Mouse (Mus musculus): ENCODE data around the gene Rab4b.

Rab4b gene

DNA sequence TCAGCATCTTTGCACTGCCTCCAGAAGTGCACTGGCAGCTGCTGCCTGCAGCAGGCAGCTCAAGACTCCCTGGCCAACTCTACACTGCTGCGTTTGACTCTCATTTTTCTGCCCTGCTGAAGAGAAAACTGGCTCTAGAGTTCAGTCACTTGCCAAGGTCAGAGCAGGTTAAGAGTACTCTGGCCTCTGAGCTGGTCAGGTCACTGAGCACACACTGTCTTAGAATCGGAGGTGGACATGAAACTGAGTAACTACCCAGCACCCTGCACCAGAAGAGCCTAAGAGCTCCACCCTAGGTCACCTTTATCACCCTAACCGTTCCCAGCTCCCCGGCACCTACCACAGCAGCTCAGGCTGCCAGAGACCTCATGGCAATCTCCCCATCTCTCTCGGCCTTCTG lies 7.3 kb upstream of the Rab4b start:
- DNase-seq (ENCODE audit: low read depth in 1 of 2, low spot score in 2 of 2): no peak

DNA sequence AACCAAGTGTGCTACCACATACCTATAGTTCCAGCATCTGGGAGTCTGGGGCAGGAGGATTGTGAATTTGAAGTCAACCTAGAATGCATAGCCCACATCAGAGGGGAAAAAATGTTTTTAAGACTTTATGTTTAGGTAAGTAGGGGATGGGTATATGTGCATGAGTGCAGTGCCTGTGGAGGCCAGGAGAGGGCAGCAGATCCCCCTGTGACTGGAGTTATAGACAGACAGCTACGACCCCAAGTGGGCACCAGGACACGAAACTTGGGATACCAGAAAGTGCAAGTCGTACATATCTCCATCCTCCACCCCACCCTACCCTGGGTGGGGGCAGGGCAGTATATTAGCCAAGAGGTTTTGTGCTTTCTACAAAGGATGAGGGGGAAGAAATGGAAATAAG lies 6.3 kb upstream of the Rab4b start:
- no peak for DNase-seq (ENCODE audit: low read depth in 1 of 2, low spot score in 2 of 2)

GRCm38 (mm10) chr7:27182498-27182897 lies 3.8 kb upstream of the Rab4b start:
- DNase-seq (ENCODE audit: low read depth in 1 of 2, low spot score in 2 of 2): no peak

- DNase-seq (ENCODE audit: low read depth in 1 of 2, low spot score in 2 of 2): no peak
Observed at GRCm38 (mm10) chr7:27180837-27181695, 2.4 kb upstream of the Rab4b start, which contains the start of the genes Gm21983 and Mia. TSS of gene Gm21983 (minus strand) at chr7:27181086. TSS of gene Mia (minus strand) at chr7:27181157.

- no peak for DNase-seq (ENCODE audit: low read depth in 1 of 2, low spot score in 2 of 2)
Observed at GRCm38 (mm10) chr7:27180036-27180435, 1.3 kb upstream of the Rab4b start.

- no peak for DNase-seq (ENCODE audit: low read depth in 1 of 2, low spot score in 2 of 2)
Observed at GRCm38 (mm10) chr7:27179217-27179918, 672 bp upstream of the Rab4b start.

DNA sequence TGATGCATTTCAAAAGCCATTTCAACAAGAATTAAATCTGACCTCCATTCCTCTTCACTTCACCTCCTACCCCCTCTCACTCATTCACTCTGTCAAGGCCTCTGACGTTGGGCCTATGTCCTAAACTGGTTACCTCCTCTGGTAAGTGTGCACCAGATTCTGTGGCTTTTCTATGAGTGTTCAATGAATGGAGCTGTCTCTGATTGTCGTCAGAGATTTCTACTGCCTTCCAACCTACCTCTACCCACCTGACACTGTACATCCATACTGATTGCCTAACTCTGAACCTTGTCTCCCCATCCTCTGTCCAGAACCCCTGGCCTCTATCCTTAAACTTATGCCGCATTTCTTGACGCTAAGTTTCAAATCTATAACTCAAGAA lies 763 bp downstream of the Rab4b start:
- DNase-seq (ENCODE audit: low read depth in 1 of 2, low spot score in 2 of 2): no peak

GRCm38 (mm10) chr7:27174896-27175295 lies 3.8 kb downstream of the Rab4b start:
- DNase-seq (ENCODE audit: low read depth in 1 of 2, low spot score in 2 of 2): no peak

GRCm38 (mm10) chr7:27174496-27174895 lies 4.2 kb downstream of the Rab4b start:
- no peak for DNase-seq (ENCODE audit: low read depth in 1 of 2, low spot score in 2 of 2)

- no peak for DNase-seq (ENCODE audit: low read depth in 1 of 2, low spot score in 2 of 2)
Observed at GRCm38 (mm10) chr7:27170981-27171380, 7.7 kb downstream of the Rab4b start.

- no peak for DNase-seq (ENCODE audit: low read depth in 1 of 2, low spot score in 2 of 2)
Observed at GRCm38 (mm10) chr7:27168371-27168770, 10.3 kb downstream of the Rab4b start.

GRCm38 (mm10) chr7:27167475-27168094 lies 11.1 kb downstream of the Rab4b start:
- no peak for DNase-seq (ENCODE audit: low read depth in 1 of 2, low spot score in 2 of 2)

DNA sequence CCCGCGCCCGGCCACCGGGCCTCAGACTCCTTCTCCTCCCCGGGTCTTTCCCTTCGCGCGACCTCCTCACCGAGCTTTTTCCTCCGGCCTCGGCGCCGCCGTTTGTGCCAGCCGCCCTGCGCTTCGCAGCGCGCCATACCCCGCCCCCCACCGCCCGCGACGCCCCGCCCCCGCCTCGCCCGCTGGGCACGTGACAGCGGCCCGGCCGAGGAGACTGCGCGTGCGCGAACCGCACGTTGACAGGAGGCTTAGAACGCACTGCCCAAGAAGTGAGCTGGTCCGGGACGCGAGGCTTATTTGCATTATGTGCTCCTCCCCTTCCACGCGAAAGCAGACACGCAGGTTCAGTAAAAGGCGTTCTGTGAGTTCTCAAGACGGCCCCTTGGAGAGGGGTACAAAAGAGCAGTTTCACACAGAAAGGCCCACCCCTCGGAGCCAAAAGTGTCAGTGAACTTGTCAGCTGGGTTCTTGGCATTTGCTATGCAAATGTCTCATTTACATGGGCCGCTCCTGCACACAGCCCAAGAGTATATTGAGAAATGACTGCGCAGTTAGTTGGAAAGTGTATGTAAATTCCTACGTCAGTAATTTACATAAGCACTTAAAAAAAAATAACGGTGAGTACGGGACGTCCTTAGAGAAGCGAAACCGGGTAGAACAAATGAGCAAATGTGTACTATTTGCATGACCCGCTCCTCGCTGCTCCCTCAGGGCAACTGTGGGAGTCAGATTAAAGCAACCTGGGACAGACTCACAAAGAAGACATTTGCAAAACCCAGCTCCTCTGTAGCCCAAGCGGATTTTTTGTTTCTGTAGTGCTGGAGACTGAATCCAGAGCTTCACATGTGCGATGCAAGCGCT lies 11.9 kb downstream of the Rab4b start, which contains the start of gene Egln2:
Egln2 (minus strand) TSS at position 189 of the 861 bp plus-strand sequence.
- peak; percentile 83 to 91 for DNase-seq (ENCODE audit: low read depth in 1 of 2, low spot score in 2 of 2)

GRCm38 (mm10) chr7:27166229-27166613 lies 12.5 kb downstream of the Rab4b start:
- DNase-seq (ENCODE audit: low read depth in 1 of 2, low spot score in 2 of 2): peak; percentile 40 to 65

- DNase-seq (ENCODE audit: low read depth in 1 of 2, low spot score in 2 of 2): no peak
Observed at GRCm38 (mm10) chr7:27165696-27166095, 13.0 kb downstream of the Rab4b start.

- no peak for DNase-seq (ENCODE audit: low read depth in 1 of 2, low spot score in 2 of 2)
Observed at GRCm38 (mm10) chr7:27165007-27165655, 13.6 kb downstream of the Rab4b start.

GRCm38 (mm10) chr7:27164112-27164947 lies 14.4 kb downstream of the Rab4b start:
- DNase-seq (ENCODE audit: low read depth in 1 of 2, low spot score in 2 of 2): no peak

DNA sequence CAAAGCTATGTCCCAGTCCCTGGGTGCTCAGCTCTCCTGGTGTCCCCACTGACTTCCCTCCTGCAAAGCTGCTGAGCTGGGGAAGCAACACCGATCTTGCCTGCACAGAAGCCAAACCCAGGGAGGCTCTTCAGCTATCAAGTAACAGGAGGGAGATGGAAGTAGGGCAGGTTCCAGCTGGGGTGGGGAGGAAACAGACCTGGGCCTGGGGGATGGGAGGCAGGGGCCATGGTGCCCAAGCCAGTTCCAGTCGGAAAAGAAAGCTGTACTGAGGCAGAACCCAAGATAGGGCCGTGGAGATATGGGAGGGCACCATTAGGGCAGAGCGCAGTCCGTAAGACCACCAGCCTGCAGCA lies 15.3 kb downstream of the Rab4b start:
- no peak for DNase-seq (ENCODE audit: low read depth in 1 of 2, low spot score in 2 of 2)

GRCm38 (mm10) chr7:27162780-27163449 lies 15.8 kb downstream of the Rab4b start:
- no peak for DNase-seq (ENCODE audit: low read depth in 1 of 2, low spot score in 2 of 2)
